Mouse (Mus musculus) spleen, adult 2 months (tissue): ENCODE measurements around the gene Abcg5. TPM values are rescaled to one million over a fixed set of nuclear protein-coding genes. Genes with fewer than 3 reads are reported as not detected.

Experiments
- DNase-seq, 2 experiments: peaks; one replicate each; pipeline versions ENCODE4 v3.0.0 to v3.0.0-alpha.2; 2012 to 2021; ENCODE audit warnings: low spot score in 2 of 2, low read depth in 1 of 2
- H3K27ac ChIP-seq: fragments of 200-500 bp; 2 replicates; pipeline ENCODE4 v1.5.1; 2012; ENCODE audit warnings: low read length, inconsistent platforms; ENCODE audit not compliant: insufficient read depth
- H3K27me3 ChIP-seq: fragments of 200-500 bp; 2 replicates; pipeline ENCODE4 v1.6.1; 2012; ENCODE audit warnings: mild to moderate bottlenecking, moderate library complexity, low read length, inconsistent platforms; ENCODE audit not compliant: control insufficient read depth, insufficient read depth
- H3K36me3 ChIP-seq: fragments of 200-500 bp; 2 replicates; pipeline ENCODE4 v1.6.1; 2012; ENCODE audit warnings: mild to moderate bottlenecking, low read length, inconsistent platforms; ENCODE audit not compliant: control insufficient read depth, insufficient read depth
- H3K4me1 ChIP-seq: fragments of 200-500 bp; 2 replicates; pipeline ENCODE4 v1.6.1; 2011; ENCODE audit warnings: inconsistent platforms; ENCODE audit not compliant: control insufficient read depth, insufficient read depth, insufficient read length
- H3K4me3 ChIP-seq: fragments of 200-500 bp; 2 replicates; pipeline ENCODE4 v1.5.1; 2011; ENCODE audit warnings: mild to moderate bottlenecking, inconsistent platforms; ENCODE audit not compliant: insufficient read depth, insufficient read length; ENCODE audit errors: extremely low read depth
- CTCF ChIP-seq: fragments of 200-500 bp; IDR thresholded peaks from 2 replicates; pipeline ENCODE4 v1.5.1; 2011; ENCODE audit warnings: mild to moderate bottlenecking, inconsistent platforms; ENCODE audit not compliant: insufficient read depth, insufficient read length, insufficient replicate concordance; ENCODE audit errors: extremely low read depth
- POLR2A ChIP-seq: fragments of 200-500 bp; IDR thresholded peaks from 2 replicates; pipeline ENCODE4 v1.6.1; 2011; ENCODE audit warnings: low read depth, low read length, inconsistent platforms
- WGBS: fragments of 180-500 bp; shearing (Covaris S2); methylation state at CpG from one replicate; pipeline ENCODE4 v1.1.7; 2018; 5-methylcytosine and 5-hydroxymethylcytosine counted together
- polyA plus RNA-seq: library from polyadenylated mRNA; depleted of rRNA; stranded (reverse); fragments of >200 nt; gene quantifications from 2 replicates; pipeline ENCODE4 v1.2.3, GENCODE M21; 2012

The Abcg5 gene
- polyA plus RNA-seq, 1 experiment = 0.09 TPM

DNA sequence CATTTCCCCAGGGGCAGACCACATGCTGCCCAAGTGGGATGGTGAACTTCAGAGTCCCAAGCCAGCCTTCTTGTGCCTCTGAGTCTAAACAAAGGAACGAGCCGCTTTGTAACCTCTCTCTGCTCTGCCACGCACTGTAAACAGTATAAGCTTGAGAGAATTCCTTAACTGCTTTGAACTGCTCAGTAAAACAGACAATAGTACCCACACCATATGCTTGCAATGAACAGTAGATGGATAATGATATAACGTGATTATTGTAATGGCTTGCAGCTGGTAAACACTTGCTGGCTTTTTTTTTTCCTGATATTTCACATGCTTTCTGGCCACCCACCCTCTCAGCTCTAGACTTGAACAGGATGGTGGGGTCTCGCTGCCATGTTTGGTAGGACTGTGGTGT is 5.2 kb upstream of the Abcg5 start:
- TF ChIP-seq CTCF (no peak), POLR2A (no peak)
- Histone ChIP-seq H3K4me1 (no peaks in the 10 kb centered on the region), H3K27me3 (no peaks in the 10 kb centered on the region), H3K27ac (no peak overlapping the region), H3K4me3 (no peak overlapping the region), H3K36me3 (no peaks in the 10 kb centered on the region)
- WGBS = 90% methylated on average over 5 of the region's 5 CpGs
- no peak for DNase-seq

- no peak for TF ChIP-seq CTCF
- no peak for TF ChIP-seq POLR2A
- Histone ChIP-seq H3K27me3 (no peaks in the 10 kb centered on the region), H3K36me3 (no peaks in the 10 kb centered on the region), H3K27ac (no peak overlapping the region), H3K4me3 (no peak overlapping the region), H3K4me1 (no peaks in the 10 kb centered on the region)
- WGBS = 83% methylated on average over 4 of the region's 4 CpGs
- DNase-seq = no peak
Measured at GRCm38 (mm10) chr17:84685286-84685685, 2.5 kb upstream of the Abcg5 start.

GRCm38 (mm10) chr17:84684284-84684683 is 1.5 kb upstream of the Abcg5 start:
- H3K36me3 ChIP-seq = no peaks in the 10 kb centered on the region
- TF ChIP-seq POLR2A (no peak), CTCF (no peak)
- WGBS = 34% methylated on average over 6 of the region's 6 CpGs
- no peaks in the 10 kb centered on the region for H3K27me3 ChIP-seq
- H3K27ac ChIP-seq = no peak overlapping the region
- H3K4me1 ChIP-seq = no peaks in the 10 kb centered on the region
- no peak overlapping the region for H3K4me3 ChIP-seq
- no peak for DNase-seq

- 81% methylated on average over 3 of the region's 3 CpGs for WGBS
- Histone ChIP-seq H3K27ac (no peak overlapping the region), H3K36me3 (no peaks in the 10 kb centered on the region), H3K27me3 (no peaks in the 10 kb centered on the region), H3K4me3 (no peak overlapping the region), H3K4me1 (no peaks in the 10 kb centered on the region)
- TF ChIP-seq POLR2A (no peak), CTCF (no peak)
- no peak for DNase-seq
Measured at GRCm38 (mm10) chr17:84681670-84682069, 1.1 kb downstream of the Abcg5 start.

- DNase-seq = no peak
- no peak for TF ChIP-seq POLR2A
- TF ChIP-seq CTCF = no peak
- 29% methylated on average over 11 of the region's 11 CpGs for WGBS
- Histone ChIP-seq H3K27me3 (peaks cover 4% of the 10 kb centered on the region; the same call in 1 of the 2 replicates), H3K27ac (no peak overlapping the region), H3K36me3 (no peaks in the 10 kb centered on the region), H3K4me1 (no peaks in the 10 kb centered on the region), H3K4me3 (no peak overlapping the region)
Measured at GRCm38 (mm10) chr17:84677595-84677994, 5.2 kb downstream of the Abcg5 start.

DNA sequence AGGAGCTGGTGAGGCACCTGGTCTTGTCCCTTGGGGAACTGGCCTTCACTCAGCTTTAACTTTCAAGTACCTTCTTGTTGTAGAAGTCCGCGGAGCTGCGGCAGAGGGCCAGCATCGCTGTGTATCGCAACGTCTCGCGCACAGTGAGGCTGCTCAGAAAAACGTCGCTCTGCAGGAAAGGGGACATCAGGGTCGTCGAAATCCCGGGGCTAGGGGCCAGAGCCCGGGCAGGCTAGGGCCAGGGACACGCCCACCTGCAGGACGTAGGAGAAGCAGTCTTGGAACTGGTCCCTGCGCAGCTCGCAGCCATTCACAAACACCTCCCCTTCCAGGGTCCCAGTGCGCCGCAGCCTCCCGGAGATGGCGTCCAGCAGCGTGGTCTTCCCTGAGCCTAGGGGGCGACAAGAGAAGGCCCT is 6.9 kb downstream of the Abcg5 start, which contains the start of gene Abcg8:
Gene Abcg8 (plus strand): TSS at position 352 of the 416 bp plus-strand sequence.
- H3K4me1 ChIP-seq = no peaks in the 10 kb centered on the region
- H3K4me3 ChIP-seq = no peak within 1 kb of the TSS
- DNase-seq = no peak
- 5% methylated on average over 24 of the region's 24 CpGs for WGBS
- no peak for TF ChIP-seq POLR2A
- no peak for TF ChIP-seq CTCF
- no peak within 1 kb of the TSS for H3K27ac ChIP-seq
- no peaks in the 10 kb centered on the region for H3K36me3 ChIP-seq
- H3K27me3 ChIP-seq = peaks cover 4% of the 10 kb centered on the region; the same call in 1 of the 2 replicates

DNA sequence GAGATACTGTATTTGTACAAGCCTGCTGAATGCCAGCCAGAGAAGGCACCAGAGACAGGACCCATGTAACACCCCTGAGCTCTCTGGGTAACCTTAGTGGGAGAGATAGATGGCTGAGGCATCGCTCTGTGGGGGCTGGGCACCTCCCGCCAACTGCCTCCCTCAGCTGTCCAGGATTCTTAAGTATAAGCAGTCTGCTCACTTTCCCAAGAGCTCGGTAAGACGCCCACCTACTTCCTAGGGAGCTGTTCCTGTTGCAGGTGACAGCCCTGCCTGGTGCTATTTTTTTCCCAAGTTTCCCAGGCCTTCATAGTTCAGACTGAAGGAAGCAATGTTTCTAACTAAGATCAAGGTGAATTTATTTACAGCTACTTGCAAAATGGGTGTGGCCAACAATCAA is 7.6 kb downstream of the Abcg5 start:
- H3K4me1 ChIP-seq = no peaks in the 10 kb centered on the region
- H3K27me3 ChIP-seq = peaks cover 4% of the 10 kb centered on the region; the same call in 1 of the 2 replicates
- H3K27ac ChIP-seq = no peak overlapping the region
- H3K36me3 ChIP-seq = no peaks in the 10 kb centered on the region
- H3K4me3 ChIP-seq = no peak overlapping the region
- 66% methylated on average over 4 of the region's 4 CpGs for WGBS
- TF ChIP-seq CTCF (no peak), POLR2A (no peak)
- no peak for DNase-seq
